Mouse (Mus musculus): ENCODE results near the gene Cuedc2. TPM values are rescaled to one million over a fixed set of nuclear protein-coding genes. Genes with fewer than 3 reads are reported as not detected.
A peak's percentile ranks its signal among the peaks of the same experiment; 100 is the strongest.

Cuedc2 gene
- total RNA-seq, 1 experiment: 75.1 TPM

- H3K9me3 ChIP-seq (ENCODE audit: control insufficient read depth, insufficient read depth, low read depth, low read length): no peaks in the 10 kb centered on the region
- H3K36me3 ChIP-seq (ENCODE audit: control insufficient read depth, insufficient read depth, low read length, poor library complexity, severe bottlenecking): peaks cover 6% of the 10 kb centered on the region; the same call in 1 of the 2 replicates
- H3K9ac ChIP-seq (ENCODE audit: insufficient read depth, low read depth, low read length, poor library complexity, severe bottlenecking): peak overlapping the region; percentile 66
- in situ Hi-C loops (cut with MboI; ENCODE audit: low sequenced_read_pairs in 2 of 2, unreplicated experiment in 2 of 2): no loop called here
- peak overlapping the region; percentile 62 to 71 for H3K4me3 ChIP-seq (ENCODE audit: insufficient read depth in 1 of 2, low read depth in 1 of 2, low read length in 2 of 2, poor library complexity in 1 of 2, severe bottlenecking in 1 of 2)
- H3K4me1 ChIP-seq (ENCODE audit: control insufficient read depth in 2 of 2, insufficient read depth in 2 of 2, low read length in 2 of 2, poor library complexity in 1 of 2): peaks cover 0 to 16% of the 10 kb centered on the region in 2 experiments; a peak in 1 of 4 replicates
- no peak overlapping the region for H3K27ac ChIP-seq (ENCODE audit: insufficient read depth, low read depth, low read length, poor library complexity, severe bottlenecking)
- peak; percentile 82 for DNase-seq (ENCODE audit: low read depth, low spot score)
- TF ChIP-seq ZC3H11A (IDR thresholded peaks at IDR 0.05; ENCODE audit: borderline replicate concordance, low read depth, low read length): 0 out of 2 replicates have a peak, but pooled peaks have one; percentile 18
- no peak for TF ChIP-seq ZNF384 (IDR thresholded peaks at IDR 0.05; ENCODE audit: low read depth, low read length)
- TF ChIP-seq HCFC1 (IDR thresholded peaks at IDR 0.05; ENCODE audit: borderline replicate concordance, insufficient read depth, low read length): peak; percentile 32; the same call in 1 of the 2 replicates
- TF ChIP-seq CHD2 (IDR thresholded peaks at IDR 0.05; ENCODE audit: low read depth, low read length): no peak
- TF ChIP-seq MAFK (IDR thresholded peaks at IDR 0.05; ENCODE audit: insufficient read depth, low read depth, low read length): peak; percentile 19; the same call in 1 of the 2 replicates
These were observed 29.6 kb downstream of the Cuedc2 start for GRCm38 (mm10) chr19:46308706-46309435.

GRCm38 (mm10) chr19:46308303-46308702, 30.2 kb downstream of the Cuedc2 start:
- H3K4me1 ChIP-seq (ENCODE audit: control insufficient read depth in 2 of 2, insufficient read depth in 2 of 2, low read length in 2 of 2, poor library complexity in 1 of 2): peaks cover 0 to 18% of the 10 kb centered on the region in 2 experiments; a peak in 1 of 4 replicates
- peak overlapping the region; percentile 66 for H3K9ac ChIP-seq (ENCODE audit: insufficient read depth, low read depth, low read length, poor library complexity, severe bottlenecking)
- H3K9me3 ChIP-seq (ENCODE audit: control insufficient read depth, insufficient read depth, low read depth, low read length): no peaks in the 10 kb centered on the region
- no peak overlapping the region for H3K27ac ChIP-seq (ENCODE audit: insufficient read depth, low read depth, low read length, poor library complexity, severe bottlenecking)
- in situ Hi-C loops (cut with MboI; ENCODE audit: low sequenced_read_pairs in 2 of 2, unreplicated experiment in 2 of 2): no loop called here
- TF ChIP-seq MAFK (IDR thresholded peaks at IDR 0.05; ENCODE audit: insufficient read depth, low read depth, low read length) (no peak), CHD2 (IDR thresholded peaks at IDR 0.05; ENCODE audit: low read depth, low read length) (no peak), ZC3H11A (IDR thresholded peaks at IDR 0.05; ENCODE audit: borderline replicate concordance, low read depth, low read length) (no peak), ZNF384 (IDR thresholded peaks at IDR 0.05; ENCODE audit: low read depth, low read length) (no peak)
- peaks cover 6% of the 10 kb centered on the region; the same call in 1 of the 2 replicates for H3K36me3 ChIP-seq (ENCODE audit: control insufficient read depth, insufficient read depth, low read length, poor library complexity, severe bottlenecking)
- H3K4me3 ChIP-seq (ENCODE audit: insufficient read depth in 1 of 2, low read depth in 1 of 2, low read length in 2 of 2, poor library complexity in 1 of 2, severe bottlenecking in 1 of 2): peak overlapping the region; percentile 62 to 71
- DNase-seq (ENCODE audit: low read depth, low spot score): no peak

GRCm38 (mm10) chr19:46307781-46308180, 30.7 kb downstream of the Cuedc2 start:
- H3K4me1 ChIP-seq (ENCODE audit: control insufficient read depth in 2 of 2, insufficient read depth in 2 of 2, low read length in 2 of 2, poor library complexity in 1 of 2): peaks cover 0 to 18% of the 10 kb centered on the region in 2 experiments; a peak in 1 of 4 replicates
- DNase-seq (ENCODE audit: low read depth, low spot score): no peak
- H3K9ac ChIP-seq (ENCODE audit: insufficient read depth, low read depth, low read length, poor library complexity, severe bottlenecking): no peak overlapping the region
- TF ChIP-seq CHD2 (IDR thresholded peaks at IDR 0.05; ENCODE audit: low read depth, low read length): no peak
- TF ChIP-seq ZNF384 (IDR thresholded peaks at IDR 0.05; ENCODE audit: low read depth, low read length): no peak
- no peak for TF ChIP-seq HCFC1 (IDR thresholded peaks at IDR 0.05; ENCODE audit: borderline replicate concordance, insufficient read depth, low read length)
- TF ChIP-seq ZC3H11A (IDR thresholded peaks at IDR 0.05; ENCODE audit: borderline replicate concordance, low read depth, low read length): no peak
- no peak for TF ChIP-seq MAFK (IDR thresholded peaks at IDR 0.05; ENCODE audit: insufficient read depth, low read depth, low read length)
- no peak overlapping the region for H3K27ac ChIP-seq (ENCODE audit: insufficient read depth, low read depth, low read length, poor library complexity, severe bottlenecking)
- peaks cover 6% of the 10 kb centered on the region; the same call in 1 of the 2 replicates for H3K36me3 ChIP-seq (ENCODE audit: control insufficient read depth, insufficient read depth, low read length, poor library complexity, severe bottlenecking)
- peak overlapping the region in 1 of 2 experiments; percentile 62; a peak in 1 of 4 replicates for H3K4me3 ChIP-seq (ENCODE audit: insufficient read depth in 1 of 2, low read depth in 1 of 2, low read length in 2 of 2, poor library complexity in 1 of 2, severe bottlenecking in 1 of 2)
- H3K9me3 ChIP-seq (ENCODE audit: control insufficient read depth, insufficient read depth, low read depth, low read length): no peaks in the 10 kb centered on the region
- in situ Hi-C loops (cut with MboI; ENCODE audit: low sequenced_read_pairs in 2 of 2, unreplicated experiment in 2 of 2): no loop called here

GRCm38 (mm10) chr19:46306751-46307289, 31.7 kb downstream of the Cuedc2 start:
- Histone ChIP-seq H3K9me3 (ENCODE audit: control insufficient read depth, insufficient read depth, low read depth, low read length) (no peaks in the 10 kb centered on the region), H3K4me1 (ENCODE audit: control insufficient read depth in 2 of 2, insufficient read depth in 2 of 2, low read length in 2 of 2, poor library complexity in 1 of 2) (peaks cover 0 to 18% of the 10 kb centered on the region in 2 experiments; a peak in 1 of 4 replicates), H3K36me3 (ENCODE audit: control insufficient read depth, insufficient read depth, low read length, poor library complexity, severe bottlenecking) (peaks cover 6% of the 10 kb centered on the region; the same call in 1 of the 2 replicates), H3K9ac (ENCODE audit: insufficient read depth, low read depth, low read length, poor library complexity, severe bottlenecking) (no peak overlapping the region), H3K4me3 (ENCODE audit: insufficient read depth in 1 of 2, low read depth in 1 of 2, low read length in 2 of 2, poor library complexity in 1 of 2, severe bottlenecking in 1 of 2) (no peak overlapping the region), H3K27ac (ENCODE audit: insufficient read depth, low read depth, low read length, poor library complexity, severe bottlenecking) (no peak overlapping the region)
- in situ Hi-C loops (cut with MboI; ENCODE audit: low sequenced_read_pairs in 2 of 2, unreplicated experiment in 2 of 2): no loop called here
- no peak for TF ChIP-seq HCFC1 (IDR thresholded peaks at IDR 0.05; ENCODE audit: borderline replicate concordance, insufficient read depth, low read length)
- no peak for TF ChIP-seq ZC3H11A (IDR thresholded peaks at IDR 0.05; ENCODE audit: borderline replicate concordance, low read depth, low read length)
- TF ChIP-seq ZNF384 (IDR thresholded peaks at IDR 0.05; ENCODE audit: low read depth, low read length): no peak
- no peak for TF ChIP-seq MAFK (IDR thresholded peaks at IDR 0.05; ENCODE audit: insufficient read depth, low read depth, low read length)
- no peak for TF ChIP-seq CHD2 (IDR thresholded peaks at IDR 0.05; ENCODE audit: low read depth, low read length)
- no peak for DNase-seq (ENCODE audit: low read depth, low spot score)
